Mouse (Mus musculus) embryonic facial prominence, embryonic 11.5 days (tissue): ENCODE measurements around the gene Sgpl1. TPM values are rescaled to one million over a fixed set of nuclear protein-coding genes. Genes with fewer than 3 reads are reported as not detected.
"Not testable (repeated sequence)": the region's sequence is repeated elsewhere in the genome, so short reads cannot be mapped to it uniquely, and the experiment has no call there.

Experiments
- ATAC-seq: fragments of 200-750 bp; cut with Nextera tagmentation; replicated peaks from 2 replicates; pipeline ENCODE4 v1.8.0; 2017; ENCODE audit warnings: low read depth; ENCODE audit not compliant: insufficient number of reproducible peaks, low FRiP score, low TSS enrichment
- DNase-seq: peaks from one replicate; pipeline ENCODE4 v3.0.0-alpha.2; 2015; ENCODE audit warnings: low spot score
- H3K27ac ChIP-seq: fragments of 300-500 bp; sonication (generic); replicated peaks from 2 replicates; pipeline ENCODE4 v1.5.1; 2014; ENCODE audit warnings: mild to moderate bottlenecking, low read depth, low read length, control low read depth
- H3K27me3 ChIP-seq: fragments of 300-500 bp; sonication (generic); 2 replicates; pipeline ENCODE4 v1.6.1; 2014; ENCODE audit warnings: mild to moderate bottlenecking, low read length, moderate library complexity, mixed read lengths; ENCODE audit not compliant: control insufficient read depth, insufficient read depth
- H3K36me3 ChIP-seq: fragments of 300-500 bp; sonication (generic); replicated peaks from 2 replicates; pipeline ENCODE4 v1.6.1; 2014; ENCODE audit warnings: low read depth, mild to moderate bottlenecking, low read length, moderate library complexity, mixed read lengths; ENCODE audit not compliant: control insufficient read depth, insufficient read depth
- H3K4me1 ChIP-seq: fragments of 300-500 bp; sonication (generic); 2 replicates; pipeline ENCODE4 v1.6.1; 2014; ENCODE audit warnings: low read length, mixed read lengths; ENCODE audit not compliant: control insufficient read depth, insufficient read depth
- H3K4me2 ChIP-seq: fragments of 300-500 bp; sonication (generic); 2 replicates; pipeline ENCODE4 v1.6.1; 2014; ENCODE audit warnings: low read depth, mild to moderate bottlenecking, control low read depth, low read length, moderate library complexity
- H3K4me3 ChIP-seq: fragments of 300-500 bp; sonication (generic); 2 replicates; pipeline ENCODE4 v1.5.1; 2014; ENCODE audit warnings: low read depth, low read length, control low read depth
- H3K9ac ChIP-seq: fragments of 300-500 bp; sonication (generic); replicated peaks from 2 replicates; pipeline ENCODE4 v1.6.1; 2014; ENCODE audit warnings: mild to moderate bottlenecking, control low read depth, low read length
- H3K9me3 ChIP-seq: fragments of 300-500 bp; sonication (generic); replicated peaks from 2 replicates; pipeline ENCODE4 v1.6.1; 2016; ENCODE audit warnings: mild to moderate bottlenecking, low read length, inconsistent platforms, mixed read lengths; ENCODE audit not compliant: control insufficient read depth
- WGBS: fragments of 180-500 bp; shearing (Covaris S2); extraction: QIAGEN DNeasy Blood & Tissue Kit; methylation state at CpG from one replicate; pipeline ENCODE4 v1.1.7; 2014; 5-methylcytosine and 5-hydroxymethylcytosine counted together
- polyA plus RNA-seq: library from polyadenylated mRNA; unstranded; fragments of >200 nt; fragmentation: Nextera tagmentation; extraction: Ambion mirVana; gene quantifications from 2 replicates; pipeline ENCODE4 v1.2.1, GENCODE M21; 2014

The Sgpl1 gene
- polyA plus RNA-seq, 1 experiment from 2014 or later, result 88.5 TPM

- Histone ChIP-seq H3K27ac (no peak overlapping the region), H3K4me3 (no peak overlapping the region), H3K36me3 (no peaks in the 10 kb centered on the region), H3K4me2 (no peak overlapping the region), H3K4me1 (no peaks in the 10 kb centered on the region), H3K27me3 (no peaks in the 10 kb centered on the region), H3K9ac (no peak overlapping the region), H3K9me3 (no peaks in the 10 kb centered on the region)
- ATAC-seq (no peak), DNase-seq (no peak)
- WGBS, result 88% methylated on average over 4 of the region's 4 CpGs
Measured at GRCm38 (mm10) chr10:61134041-61134440, 13.5 kb downstream of the Sgpl1 start.

GRCm38 (mm10) chr10:61130959-61131358 lies 16.5 kb downstream of the Sgpl1 start:
- WGBS, result 82% methylated on average over 3 of the region's 3 CpGs
- Histone ChIP-seq H3K9me3 (no peaks in the 10 kb centered on the region), H3K27ac (no peak overlapping the region), H3K4me2 (no peak overlapping the region), H3K4me3 (no peak overlapping the region), H3K36me3 (no peaks in the 10 kb centered on the region), H3K4me1 (no peaks in the 10 kb centered on the region), H3K9ac (no peak overlapping the region), H3K27me3 (no peaks in the 10 kb centered on the region)
- ATAC-seq (no peak), DNase-seq (no peak)

GRCm38 (mm10) chr10:61128701-61129365 lies 18.7 kb downstream of the Sgpl1 start:
- 86% methylated on average over 1 of the region's 1 CpGs for WGBS
- Histone ChIP-seq H3K36me3 (no peaks in the 10 kb centered on the region), H3K4me2 (no peak overlapping the region), H3K4me1 (no peaks in the 10 kb centered on the region), H3K9me3 (no peaks in the 10 kb centered on the region), H3K27me3 (no peaks in the 10 kb centered on the region), H3K9ac (no peak overlapping the region), H3K4me3 (no peak overlapping the region), H3K27ac (no peak overlapping the region)
- ATAC-seq, result no peak
- no peak for DNase-seq

- WGBS, result 93% methylated on average over 2 of the region's 2 CpGs
- Histone ChIP-seq H3K4me1 (no peaks in the 10 kb centered on the region), H3K36me3 (no peaks in the 10 kb centered on the region), H3K4me3 (no peak overlapping the region), H3K27ac (no peak overlapping the region), H3K9ac (no peak overlapping the region), H3K9me3 (no peaks in the 10 kb centered on the region), H3K4me2 (no peak overlapping the region), H3K27me3 (no peaks in the 10 kb centered on the region)
- DNase-seq (no peak), ATAC-seq (no peak)
Measured at GRCm38 (mm10) chr10:61124462-61124861, 23.0 kb downstream of the Sgpl1 start.

GRCm38 (mm10) chr10:61123276-61123913 lies 24.1 kb downstream of the Sgpl1 start:
- H3K4me3 ChIP-seq, result no peak overlapping the region
- ATAC-seq (no peak), DNase-seq (no peak)
- no peak overlapping the region for H3K4me2 ChIP-seq
- H3K4me1 ChIP-seq, result no peaks in the 10 kb centered on the region
- no peaks in the 10 kb centered on the region for H3K27me3 ChIP-seq
- H3K27ac ChIP-seq, result no peak overlapping the region
- WGBS, result 91% methylated on average over 3 of the region's 3 CpGs
- H3K9ac ChIP-seq, result no peak overlapping the region
- no peaks in the 10 kb centered on the region for H3K9me3 ChIP-seq
- H3K36me3 ChIP-seq, result no peaks in the 10 kb centered on the region

GRCm38 (mm10) chr10:61121732-61122131 lies 25.8 kb downstream of the Sgpl1 start:
- 94% methylated on average over 4 of the region's 4 CpGs for WGBS
- H3K36me3 ChIP-seq, H3K4me3 ChIP-seq, H3K27ac ChIP-seq, DNase-seq, H3K4me2 ChIP-seq, H3K9me3 ChIP-seq, H3K27me3 ChIP-seq, H3K4me1 ChIP-seq, ATAC-seq, H3K9ac ChIP-seq: not testable (repeated sequence)

- Histone ChIP-seq H3K4me2 (no peak overlapping the region), H3K36me3 (peaks cover 1% of the 10 kb centered on the region)
Measured at GRCm38 (mm10) chr10:61114246-61114720, 33.2 kb downstream of the Sgpl1 start.

GRCm38 (mm10) chr10:61103564-61104114 lies 43.9 kb downstream of the Sgpl1 start:
- Histone ChIP-seq H3K4me1 (no peaks in the 10 kb centered on the region), H3K9me3 (no peaks in the 10 kb centered on the region), H3K4me3 (no peak overlapping the region), H3K36me3 (peaks cover 9% of the 10 kb centered on the region), H3K9ac (no peak overlapping the region), H3K27me3 (no peaks in the 10 kb centered on the region), H3K27ac (no peak overlapping the region), H3K4me2 (no peak overlapping the region)
- ATAC-seq (no peak), DNase-seq (no peak)
- WGBS, result 89% methylated on average over 3 of the region's 3 CpGs

More at GRCm38 (mm10) chr10:61114246-61114720, 33.2 kb downstream of the Sgpl1 start:
- WGBS, result 100% methylated on average over 2 of the region's 2 CpGs
- Histone ChIP-seq H3K9me3 (no peaks in the 10 kb centered on the region), H3K9ac (no peak overlapping the region), H3K4me3 (no peak overlapping the region), H3K27ac (no peak overlapping the region), H3K27me3 (no peaks in the 10 kb centered on the region), H3K4me1 (no peaks in the 10 kb centered on the region)
- DNase-seq (no peak), ATAC-seq (no peak)
